In the genomic region with DNA sequence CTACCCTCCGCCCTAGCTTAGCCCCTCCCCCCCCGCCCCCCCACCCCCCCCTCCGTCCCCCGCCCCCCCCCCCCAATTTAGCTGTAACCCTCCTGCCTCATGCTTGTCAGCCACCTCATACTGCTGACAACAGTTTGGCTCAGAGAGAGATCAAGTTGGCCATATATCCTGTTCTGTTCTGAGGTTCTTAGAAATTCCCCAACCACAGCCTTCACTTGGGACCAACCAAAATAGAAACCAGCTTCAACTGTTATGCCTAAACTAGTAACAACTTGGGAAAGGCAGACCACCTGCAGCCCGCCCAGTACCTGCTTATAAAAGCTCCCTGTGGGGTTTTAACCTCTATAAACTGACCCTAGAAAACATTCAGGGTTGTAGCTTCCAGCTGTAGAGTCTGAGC, we compare ENCODE assay signal across 9 mouse cellular contexts.
DNase-seq lines count a peak whose midpoint lies in the region; ATAC-seq and TF ChIP-seq lines count a peak whose summit lies in the region.
"Had no signal": no experiment of that assay in that cellular context is flagged by ENCODE, and none has a peak within 500 bp of the region (broad histone marks: within the 10 kb centered on the region; RNA-seq: fewer than 3 reads in every experiment).

No protein-coding gene starts in this region.

- DNase-seq in lung, adult 2 months: no peak
- DNase-seq in lung, postnatal 25 days (ENCODE audit: low spot score): no peak
- DNase-seq in hindbrain, embryonic 14.5 days (ENCODE audit: low spot score): no peak
- DNase-seq in frontal cortex, postnatal 10 days (ENCODE audit: low spot score in 2 of 2): no peak
- no peak for DNase-seq in ovary, postnatal 36 days (ENCODE audit: low spot score)
- DNase-seq in cerebellum, postnatal 36 days: no peak
- DNase-seq: adrenal gland, postnatal 25 days had no signal

- H3K4me3 ChIP-seq in lung, adult 2 months (replicated peaks; ENCODE audit: extremely low read depth, low read depth, low read length): peak overlapping the region; percentile 57
- peak overlapping the region; percentile 43; the same call in 1 of the 2 replicates for H3K4me3 ChIP-seq in hindbrain, embryonic 14.5 days (replicated peaks; ENCODE audit: low read length)
- peak overlapping the region; percentile 61 for H3K4me3 ChIP-seq in myocyte

- no peaks in the 10 kb centered on the region for H3K9me3 ChIP-seq in hindbrain, embryonic 14.5 days (ENCODE audit: control insufficient read depth, low read length)

- H3K79me2 ChIP-seq in myocyte (ENCODE audit: control insufficient read depth, insufficient read depth): no peaks in the 10 kb centered on the region

- WGBS in lung, adult 2 months: 12% methylated on average over 3 of the region's 5 CpGs
- WGBS in hindbrain, embryonic 14.5 days: 45% methylated on average over 1 of the region's 5 CpGs

- H3K27ac ChIP-seq in hindbrain, embryonic 14.5 days: no peak overlapping the region

- no peaks in the 10 kb centered on the region; the same call in none of the 2 replicates for H3K4me1 ChIP-seq in lung, adult 2 months (ENCODE audit: control insufficient read depth, insufficient read depth, low read length)
- H3K4me1 ChIP-seq in hindbrain, embryonic 14.5 days (replicated peaks; ENCODE audit: control insufficient read depth, insufficient read depth, low read length): no peaks in the 10 kb centered on the region

- TF ChIP-seq CTCF in lung, adult 2 months (IDR thresholded peaks at IDR 0.05; ENCODE audit: insufficient read depth, low read length): no peak

- no peaks in the 10 kb centered on the region for H3K27me3 ChIP-seq in hindbrain, embryonic 14.5 days (ENCODE audit: control insufficient read depth, insufficient read depth, low read length)
- no peaks in the 10 kb centered on the region for H3K27me3 ChIP-seq in myocyte (ENCODE audit: control insufficient read depth, insufficient read depth, insufficient read length)

- peak; percentile 53 for ATAC-seq in activated CD4-positive, CD25-positive, alpha-beta regulatory T cell, adult 4 months
- no peak for ATAC-seq in hindbrain, embryonic 14.5 days (ENCODE audit: low FRiP score)

- no peak overlapping the region for H3ac ChIP-seq in myocyte (ENCODE audit: control insufficient read depth, insufficient read length)

- H3K36me3 ChIP-seq in hindbrain, embryonic 14.5 days (replicated peaks; ENCODE audit: control insufficient read depth, insufficient read depth): no peaks in the 10 kb centered on the region
- peaks cover 11% of the 10 kb centered on the region for H3K36me3 ChIP-seq in myocyte (ENCODE audit: control insufficient read depth, insufficient read depth)

- H3K9ac ChIP-seq in hindbrain, embryonic 14.5 days: no peak overlapping the region

- peak overlapping the region; percentile 68 for H3K4me2 ChIP-seq in hindbrain, embryonic 14.5 days (replicated peaks)
- H3K4me2 ChIP-seq in myocyte (ENCODE audit: low read depth): peak overlapping the region; percentile 73

- 0 out of 2 replicates have a peak, but pooled peaks have one; percentile 0 for TF ChIP-seq POLR2A in lung, adult 2 months (IDR thresholded peaks at IDR 0.05; ENCODE audit: borderline replicate concordance, extremely low read depth, low read depth, low read length)
- no peak for TF ChIP-seq POLR2A in myocyte (IDR thresholded peaks at IDR 0.05; ENCODE audit: insufficient read length, low read depth)

TF ChIP-seq in myocyte, 11 proteins besides CTCF, POLR2A, EP300 and RAD21:
- TF ChIP-seq MYOD1 (IDR thresholded peaks at IDR 0.05; ENCODE audit: control insufficient read depth in 1 of 3, insufficient read length in 2 of 3, low read depth in 2 of 3): no peak
- TF ChIP-seq REST (IDR thresholded peaks at IDR 0.05; ENCODE audit: insufficient read depth, insufficient read length): no peak
- no peak for TF ChIP-seq E2F4 (IDR thresholded peaks at IDR 0.05; ENCODE audit: insufficient read depth)
- TF ChIP-seq POLR2AphosphoS2 (IDR thresholded peaks at IDR 0.05; ENCODE audit: insufficient read length, low read depth): no peak
- no peak for TF ChIP-seq TCF12 (IDR thresholded peaks at IDR 0.05; ENCODE audit: insufficient read depth, poor library complexity, severe bottlenecking)
- no peak for TF ChIP-seq USF1 (IDR thresholded peaks at IDR 0.05; ENCODE audit: low read depth)
- TF ChIP-seq TCF3 (IDR thresholded peaks at IDR 0.05; ENCODE audit: insufficient read length, low read depth): no peak
- TF ChIP-seq MYOG (IDR thresholded peaks at IDR 0.05; ENCODE audit: control insufficient read depth in 1 of 3, insufficient read depth in 1 of 3, insufficient read length in 2 of 3, low read depth in 2 of 3): no peak
- no peak for TF ChIP-seq SRF (IDR thresholded peaks at IDR 0.05; ENCODE audit: control insufficient read depth, insufficient read length, low read depth)
